Mouse (Mus musculus) cerebellum, adult 9-10 months (tissue): Measurements from ENCODE around the gene Fgd2.

ENCODE experiments used
- DNase-seq: peaks from one replicate; pipeline ENCODE4 v3.0.0; 2022

The Fgd2 gene

DNA sequence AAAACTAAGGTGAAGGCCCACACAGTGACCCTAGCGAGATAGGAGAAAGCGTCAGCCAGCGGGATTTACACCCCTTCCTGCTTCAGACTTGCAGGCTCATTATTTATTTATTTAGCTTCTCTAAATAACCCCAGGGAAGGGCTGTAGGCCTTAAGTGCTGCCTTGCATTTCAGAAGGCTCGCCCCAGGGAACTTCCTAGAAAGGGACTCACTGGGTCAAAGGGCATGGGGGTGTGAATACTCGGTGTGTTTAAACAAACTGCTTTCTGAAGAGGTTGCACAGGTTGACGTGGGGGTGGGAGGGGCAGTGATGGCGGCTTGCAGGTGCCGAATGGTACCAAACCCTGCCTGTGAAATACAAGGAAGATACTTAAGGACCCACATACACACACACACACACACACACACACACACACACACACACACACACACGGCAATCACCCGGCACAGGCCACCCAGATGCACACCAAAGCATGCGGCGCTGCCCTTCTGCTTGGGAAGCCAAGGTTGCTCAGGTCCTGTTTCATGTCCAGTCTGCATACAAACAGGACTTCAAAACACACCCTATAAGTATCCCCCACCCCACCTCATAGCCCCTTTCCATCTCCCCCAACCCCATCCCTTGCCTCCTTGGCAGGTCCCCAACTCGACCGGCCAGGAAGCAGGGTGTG is 38.7 kb downstream of the Fgd2 start:
- no peak for DNase-seq

DNA sequence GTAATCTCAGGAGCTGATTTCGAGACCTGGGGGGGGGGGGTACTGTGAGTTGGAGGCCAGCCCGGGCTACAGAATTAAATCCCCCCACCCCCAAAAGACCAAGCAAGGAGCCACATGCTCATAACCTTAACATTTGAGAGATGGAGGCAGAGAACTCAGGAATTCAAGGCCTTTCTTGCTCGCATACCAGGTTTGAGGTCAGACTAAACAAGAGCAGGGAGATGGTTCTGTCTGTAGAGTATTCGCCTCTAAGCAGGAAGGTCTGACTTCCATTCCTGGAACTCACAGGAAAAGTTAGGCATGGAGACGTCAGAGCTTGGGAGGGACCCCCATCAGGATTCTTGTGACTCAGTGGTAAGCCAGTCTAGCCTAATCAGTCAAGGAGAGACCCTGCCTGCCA is 39.3 kb downstream of the Fgd2 start:
- no peak for DNase-seq

DNA sequence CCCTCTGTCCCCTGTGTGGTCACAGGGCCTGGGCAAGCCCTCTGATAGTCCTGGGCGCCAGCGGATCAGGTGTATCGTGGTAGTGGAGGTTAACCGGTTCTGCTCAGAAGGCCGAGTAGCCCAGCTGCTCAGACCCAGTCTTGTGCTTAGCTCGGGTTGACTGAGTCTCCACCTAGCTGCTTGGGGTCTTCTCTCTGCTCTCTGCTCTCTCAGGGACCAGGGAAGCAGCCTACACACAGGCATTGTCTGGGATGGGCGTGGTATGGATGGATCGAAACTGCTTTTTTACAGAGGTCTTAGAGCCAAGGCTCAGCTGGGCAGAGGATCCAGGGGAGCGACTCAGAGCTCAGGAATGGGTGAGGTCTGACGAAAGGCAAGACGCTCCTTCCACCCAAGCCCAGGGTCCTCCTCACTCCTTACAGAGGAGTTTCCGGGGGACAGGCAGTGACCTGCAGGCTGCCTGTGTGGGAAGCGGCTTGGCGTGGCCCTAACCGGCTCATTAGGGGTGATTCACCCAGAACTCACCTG is 41.1 kb downstream of the Fgd2 start:
- DNase-seq: no peak

DNA sequence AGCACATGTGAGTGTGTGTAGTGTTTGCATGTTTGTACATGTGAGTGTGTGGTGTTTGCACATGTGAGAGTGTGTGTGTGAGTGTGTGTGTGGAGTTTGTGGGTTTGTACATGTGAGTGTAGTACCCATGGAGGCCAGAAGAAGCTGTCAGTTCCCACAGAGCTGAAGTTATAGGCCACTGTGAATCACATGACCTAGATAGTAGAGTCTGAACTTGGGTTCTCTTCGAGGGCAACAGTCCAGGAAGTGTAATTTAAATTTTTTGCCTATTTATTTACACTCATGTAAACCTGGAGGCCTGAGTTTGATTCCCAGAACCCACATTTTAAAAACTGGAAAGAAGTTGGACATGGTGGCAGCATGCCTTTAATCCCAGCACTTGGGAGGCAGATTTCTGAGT is 42.5 kb downstream of the Fgd2 start:
- no peak for DNase-seq

DNA sequence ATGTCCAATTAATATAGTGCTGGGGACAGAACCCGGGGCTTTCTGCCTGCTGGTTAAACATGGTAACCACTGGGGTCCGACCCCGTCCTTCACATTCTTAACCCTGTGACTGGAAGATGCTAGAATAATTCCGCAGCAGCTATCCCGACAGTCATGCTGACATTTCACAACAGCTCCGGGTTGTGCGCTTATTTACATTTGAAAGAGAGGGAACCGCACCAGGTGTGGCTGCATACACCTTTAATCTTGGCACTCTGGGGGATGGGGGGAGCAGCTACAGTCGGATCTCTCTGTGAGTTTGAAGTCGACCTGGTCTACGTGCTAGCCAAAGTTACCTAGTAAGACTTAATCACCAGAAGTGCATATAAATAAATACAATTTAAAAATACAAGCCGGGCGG is 44.8 kb downstream of the Fgd2 start:
- DNase-seq: no peak

DNA sequence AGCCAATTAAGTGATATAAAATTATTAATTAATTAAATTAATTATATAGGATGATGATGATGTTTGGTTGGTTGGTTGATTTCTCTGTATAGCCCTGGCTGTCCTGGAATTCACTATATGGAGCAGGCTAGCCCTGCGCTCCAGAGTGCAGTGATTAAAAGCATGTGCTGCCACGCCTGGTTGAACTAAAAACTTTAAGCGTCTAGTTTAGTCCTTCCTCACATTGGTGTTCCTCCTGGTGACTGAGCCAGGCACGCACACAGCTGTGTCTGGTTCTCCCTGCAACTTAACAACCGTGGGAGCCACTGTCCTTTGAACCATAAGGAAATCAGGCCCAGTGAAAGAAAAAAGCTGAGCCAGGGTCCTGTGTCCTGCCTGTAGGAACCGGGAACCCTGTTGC is 45.4 kb downstream of the Fgd2 start:
- no peak for DNase-seq

DNA sequence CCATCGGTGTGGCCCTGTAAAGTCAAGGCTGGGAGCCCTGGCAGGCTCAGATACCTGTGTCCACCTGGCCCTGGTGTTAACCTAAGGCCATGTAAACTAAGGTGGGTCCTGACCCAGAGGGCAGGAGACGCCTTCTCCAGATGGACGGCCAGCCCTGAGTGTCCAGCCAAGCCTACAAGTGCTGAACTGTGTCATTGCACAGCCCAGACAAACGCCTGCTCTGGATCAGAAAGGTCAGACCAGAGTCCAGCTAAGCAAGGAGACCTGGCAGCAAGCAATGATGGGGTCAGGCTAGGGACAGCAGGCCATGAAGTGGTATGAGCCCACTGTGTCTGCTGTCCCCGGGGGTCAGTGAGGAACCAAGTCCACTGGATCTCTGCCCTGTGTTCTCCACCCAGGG is 46.7 kb downstream of the Fgd2 start:
- no peak for DNase-seq

DNA sequence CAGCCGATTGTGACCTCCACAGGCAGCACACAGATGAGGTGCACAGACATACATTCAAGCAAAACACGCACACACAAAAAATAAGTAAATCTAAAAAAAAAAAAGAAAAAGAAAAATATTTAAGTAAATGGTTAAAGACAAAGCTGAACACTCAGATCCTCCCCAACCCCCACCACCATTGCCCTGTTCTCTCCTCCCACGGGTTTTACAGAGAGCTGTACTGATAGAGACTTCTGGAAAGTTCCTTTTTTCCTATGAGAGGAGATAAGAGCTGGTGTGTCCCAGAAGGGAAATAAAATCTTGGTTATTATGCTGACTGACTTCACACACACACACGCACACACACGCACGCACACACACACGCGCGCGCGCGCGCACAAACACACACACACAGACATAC is 47.6 kb downstream of the Fgd2 start:
- DNase-seq: no peak

DNA sequence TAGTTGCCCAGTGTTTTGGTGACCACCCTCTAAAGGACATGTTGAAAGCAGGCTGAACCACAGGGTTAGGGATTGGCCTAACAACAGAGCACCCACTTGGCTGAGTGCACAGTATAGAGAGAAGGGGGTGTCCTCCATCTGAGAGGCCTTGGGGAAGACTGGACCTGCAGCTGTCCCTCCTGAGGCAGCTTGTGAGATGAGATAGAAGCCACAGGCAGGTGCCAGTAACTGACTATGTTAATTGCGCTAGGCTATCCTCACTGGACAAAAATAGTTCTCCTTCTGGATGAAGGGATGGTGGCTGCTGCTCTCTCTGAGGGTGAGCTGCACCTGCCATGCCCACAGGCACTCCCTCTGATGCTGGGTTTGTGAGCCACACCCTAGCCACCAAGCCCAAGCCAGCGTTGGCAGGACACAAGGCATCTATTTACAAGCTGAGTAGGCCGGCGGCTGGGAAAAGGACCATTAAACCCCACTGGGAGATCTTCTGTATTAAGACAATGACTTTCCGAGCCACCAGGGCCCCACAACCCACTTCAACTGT is 49.2 kb downstream of the Fgd2 start:
- DNase-seq: no peak

DNA sequence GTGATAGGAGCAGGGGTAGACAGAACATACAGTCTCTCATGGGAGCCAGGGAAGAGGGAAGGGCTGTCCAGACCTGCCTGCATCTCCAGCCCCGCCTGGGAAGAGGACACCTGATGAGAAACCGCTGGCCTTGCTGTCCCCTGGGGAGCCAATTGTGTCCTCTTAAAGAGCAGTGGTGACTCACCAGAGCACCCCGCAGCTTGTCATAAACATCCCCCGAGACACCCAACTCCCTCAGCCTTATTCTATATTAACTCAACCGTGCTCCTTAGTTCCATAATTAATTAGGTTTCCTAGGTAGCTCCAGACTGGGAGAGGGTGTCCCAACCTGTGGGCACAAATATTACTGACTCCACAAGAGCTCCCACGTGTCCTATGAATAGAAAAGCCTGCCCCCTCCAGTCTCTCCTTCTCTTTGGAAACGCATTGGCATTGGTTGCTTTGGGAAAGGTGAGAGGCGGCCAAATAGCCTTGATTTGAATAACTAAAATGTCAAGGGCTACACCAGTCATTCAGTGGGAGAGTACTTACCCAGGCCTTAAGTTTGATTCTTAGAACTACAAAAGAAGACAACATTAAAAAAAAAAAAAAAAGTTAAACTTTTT is 51.2 kb downstream of the Fgd2 start:
- no peak for DNase-seq

DNA sequence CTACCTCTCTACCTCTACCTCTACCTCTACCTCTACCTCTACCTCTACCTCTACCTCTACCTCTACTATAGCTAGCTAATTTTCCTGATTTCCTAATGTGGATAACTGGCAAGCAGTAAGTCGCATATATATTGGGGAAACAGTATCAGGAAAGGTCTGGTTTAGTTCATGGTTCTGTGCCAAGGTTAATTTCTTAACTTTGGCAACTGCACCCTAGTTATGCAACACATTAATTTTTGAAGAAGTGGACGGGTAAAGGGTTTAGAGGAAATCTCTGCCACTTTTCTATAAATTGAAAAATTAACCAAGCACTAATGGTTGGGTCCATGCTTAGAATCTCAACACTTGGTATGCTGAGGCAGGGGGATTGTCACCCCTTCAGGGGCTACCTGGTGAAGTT is 53.9 kb downstream of the Fgd2 start:
- no peak for DNase-seq

DNA sequence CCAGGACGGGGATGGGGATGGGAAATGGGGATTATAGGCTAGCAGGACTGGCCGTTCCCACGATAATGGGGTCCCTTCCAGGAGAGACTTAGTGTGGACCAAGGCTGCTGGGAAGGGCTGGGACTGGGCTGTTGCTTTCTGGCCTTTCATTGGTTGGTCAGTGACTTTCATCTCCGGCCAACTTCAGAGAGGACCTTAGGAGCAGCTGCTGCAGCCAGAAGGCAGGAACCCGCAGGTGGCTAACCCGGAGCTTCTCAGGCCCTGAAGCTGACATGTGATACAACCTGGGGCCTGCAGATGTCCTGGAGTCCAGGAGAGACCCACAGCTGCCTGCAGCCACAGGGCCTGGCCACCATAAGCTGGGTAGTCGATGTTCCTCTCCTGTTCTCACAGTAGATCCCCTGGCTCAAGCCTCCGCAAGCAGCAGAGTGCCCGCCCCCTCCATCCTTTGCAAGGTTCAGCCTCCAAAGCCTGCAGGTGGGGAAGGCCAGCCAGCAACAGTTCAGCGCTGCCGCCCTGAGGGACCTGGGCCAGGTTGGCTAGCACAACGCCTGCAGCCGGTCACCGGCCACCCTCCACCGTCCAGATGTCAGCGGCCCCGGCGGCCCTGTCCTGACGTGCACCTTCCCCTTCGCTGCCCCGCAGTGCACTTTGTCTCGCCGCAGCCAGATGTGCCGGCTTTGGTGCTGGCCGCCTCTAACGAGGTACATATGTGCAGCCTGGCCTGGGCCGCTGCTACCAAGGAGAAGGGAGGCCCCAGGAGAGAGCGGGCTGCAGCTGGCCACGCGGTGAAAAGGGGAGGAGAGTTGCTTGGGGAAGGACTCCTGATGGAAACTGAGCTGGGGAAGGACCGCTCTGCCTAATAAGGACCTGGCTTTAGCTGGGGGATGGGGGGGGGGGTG is 55.3 kb downstream of the Fgd2 start:
- DNase-seq: no peak

DNA sequence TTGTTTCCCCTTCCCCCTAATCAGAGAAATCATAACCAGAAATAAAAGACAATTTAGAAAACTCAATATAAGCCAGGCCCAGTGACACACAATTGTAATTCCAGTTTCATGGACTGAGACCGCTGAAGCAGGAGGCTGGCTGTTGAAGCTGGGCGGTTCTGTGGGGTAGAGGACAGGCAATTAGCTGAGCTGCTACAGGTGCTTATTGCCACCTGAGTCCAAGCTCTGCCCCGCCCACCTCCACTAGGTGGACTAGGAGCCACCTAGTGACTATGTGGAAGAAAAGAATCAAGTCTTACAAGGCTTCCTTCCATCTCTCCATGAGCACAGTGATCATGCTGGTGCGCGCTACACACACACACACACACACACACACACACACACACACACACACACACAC is 56.0 kb downstream of the Fgd2 start:
- no peak for DNase-seq

DNA sequence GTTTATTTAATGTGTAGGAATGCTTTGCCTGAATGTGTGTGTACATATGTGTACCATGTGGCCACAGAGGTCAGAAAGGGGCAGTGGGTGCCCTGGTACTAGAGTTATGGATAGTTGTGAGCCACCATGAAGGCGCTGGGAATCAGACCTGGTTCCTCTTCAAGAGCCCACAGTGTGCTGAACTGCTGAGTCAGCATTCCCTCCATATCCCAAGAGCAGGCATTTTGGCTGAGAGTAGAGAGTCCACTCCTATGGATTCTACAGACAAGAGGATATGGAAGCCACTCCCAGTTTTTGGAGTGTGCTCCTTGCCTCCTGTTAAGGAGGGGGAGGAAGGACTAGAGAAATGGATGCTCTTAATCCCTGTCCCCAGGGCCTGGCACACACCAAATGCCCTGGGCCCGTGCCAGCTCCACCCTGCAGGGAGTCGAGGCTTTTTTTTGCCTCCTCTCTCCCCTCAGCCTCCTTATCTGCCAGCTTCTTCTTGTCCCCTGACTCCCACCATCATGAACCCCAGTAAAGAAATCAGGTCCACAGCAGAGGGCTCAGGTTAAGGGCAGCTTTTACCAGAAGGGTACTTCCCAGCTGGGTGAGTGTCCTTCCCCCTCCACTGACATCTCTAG is 58.2 kb downstream of the Fgd2 start:
- no peak for DNase-seq

DNA sequence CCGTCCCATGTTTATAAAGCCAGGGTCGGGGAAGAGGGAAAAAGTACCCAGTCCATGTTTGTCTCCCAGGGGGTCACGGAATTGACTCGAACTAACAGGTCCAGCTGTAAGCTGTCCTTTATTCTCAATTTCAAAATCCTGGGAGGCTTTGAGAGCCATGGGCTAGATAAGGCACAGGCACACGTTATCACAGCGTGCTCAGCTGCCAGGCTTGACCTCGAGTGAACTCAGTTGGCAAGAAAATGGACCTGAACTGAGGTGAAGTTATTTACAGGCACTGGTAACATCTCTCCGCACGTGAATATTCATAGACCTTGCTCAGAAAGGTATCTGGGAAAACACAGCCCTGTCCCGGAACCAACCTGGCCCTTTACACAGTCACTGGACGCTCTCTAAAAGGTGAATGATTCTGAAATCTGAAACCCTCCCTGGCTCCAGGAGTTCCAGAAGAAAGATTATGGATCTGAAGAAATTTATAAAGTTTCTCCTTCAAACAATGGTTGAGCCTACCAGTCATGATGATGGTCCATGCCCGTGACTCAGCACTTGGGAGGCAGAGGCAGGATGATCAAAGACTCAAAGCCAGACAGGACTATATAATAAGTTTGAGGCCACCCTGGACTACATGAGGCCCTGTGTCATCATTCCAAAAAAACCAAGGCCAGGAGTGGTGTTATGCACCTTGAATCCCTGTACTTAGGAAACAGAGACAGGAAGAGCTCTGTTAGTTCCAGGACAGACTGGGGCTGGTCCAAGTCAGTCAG is 59.4 kb downstream of the Fgd2 start:
- no peak for DNase-seq

DNA sequence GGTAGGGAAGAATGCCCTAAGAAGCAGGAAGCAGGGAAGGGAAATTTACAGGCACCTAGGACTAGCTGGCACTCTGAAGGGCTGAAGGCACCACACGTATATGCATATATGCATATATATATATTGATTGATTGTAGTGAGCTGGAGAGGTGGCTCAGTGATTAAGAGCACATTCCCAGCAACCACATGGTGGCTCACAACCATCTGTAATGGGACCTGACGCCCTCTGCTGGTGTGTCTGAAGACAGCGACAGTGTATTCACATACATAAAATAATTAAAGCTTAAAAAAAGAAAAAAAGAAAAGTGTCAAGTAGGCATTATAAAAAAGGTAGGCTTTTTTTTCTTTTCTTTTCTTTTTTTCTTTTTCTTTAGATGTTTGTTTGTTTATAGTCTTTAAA is 60.6 kb downstream of the Fgd2 start:
- no peak for DNase-seq

DNA sequence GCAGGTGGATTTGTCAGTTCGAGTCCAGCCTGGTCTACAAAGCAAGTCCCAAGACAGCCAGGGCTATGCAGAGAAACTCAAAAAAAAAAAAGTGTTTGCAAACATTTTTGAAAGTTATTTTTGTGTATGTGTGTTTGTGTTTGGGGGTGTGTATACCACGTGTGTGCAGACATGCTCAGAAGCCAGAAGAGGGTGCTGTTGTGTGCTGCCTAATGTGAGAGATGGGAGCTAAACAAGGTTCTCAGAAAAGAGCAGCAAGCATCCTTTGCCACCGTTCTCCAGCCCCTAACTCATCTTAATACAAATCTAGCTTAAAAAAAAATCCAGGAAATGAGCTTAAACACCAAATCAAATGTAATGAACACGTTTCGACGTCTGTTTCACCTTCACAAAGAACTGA is 61.6 kb downstream of the Fgd2 start:
- no peak for DNase-seq

DNA sequence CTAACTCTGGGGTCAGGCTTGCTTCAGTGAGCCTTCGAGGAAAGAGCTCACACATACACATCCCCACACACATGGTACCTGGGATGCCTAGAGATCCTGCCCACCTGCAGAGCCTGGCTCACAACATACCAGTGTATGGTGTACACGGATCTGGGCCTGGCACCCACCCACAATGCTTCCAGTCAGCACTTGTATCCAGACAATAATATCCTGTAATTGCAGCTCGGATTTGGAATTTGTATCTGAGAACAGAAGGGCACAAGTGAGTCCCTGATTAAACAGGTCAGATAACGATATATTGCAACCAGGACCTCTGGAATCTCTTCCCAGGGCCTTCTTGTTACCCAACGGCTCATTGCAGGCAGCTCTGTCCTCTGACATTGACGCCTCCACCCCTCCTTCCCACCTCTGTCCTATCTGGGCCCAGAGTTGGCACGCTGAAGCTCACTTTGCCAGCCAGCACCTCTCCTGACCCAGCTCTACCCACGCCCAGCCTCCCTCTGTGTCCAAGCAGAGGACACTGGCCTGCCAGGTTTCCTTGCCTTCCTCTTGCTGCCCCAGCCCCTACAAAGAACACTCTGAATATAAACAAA is 62.3 kb downstream of the Fgd2 start:
- no peak for DNase-seq

DNA sequence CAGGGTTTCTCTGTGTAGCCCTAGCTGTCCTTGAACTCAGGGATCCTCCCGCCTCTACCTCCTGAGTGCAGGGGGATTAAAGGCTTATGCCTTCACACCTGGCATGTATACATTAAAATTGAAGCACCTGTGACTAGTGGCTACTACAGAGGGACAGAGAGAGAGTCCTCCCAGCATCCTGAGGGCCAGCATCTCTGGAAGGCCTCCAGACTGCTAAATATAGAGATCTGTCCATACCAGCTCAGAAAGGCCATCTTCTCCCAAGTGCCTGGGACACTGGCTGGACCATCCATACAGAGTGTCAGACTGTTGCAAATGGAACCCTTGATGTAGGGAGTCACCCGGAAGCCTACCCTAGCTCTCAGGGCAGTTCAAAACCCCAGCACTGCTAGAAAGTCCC is 63.3 kb downstream of the Fgd2 start:
- no peak for DNase-seq

DNA sequence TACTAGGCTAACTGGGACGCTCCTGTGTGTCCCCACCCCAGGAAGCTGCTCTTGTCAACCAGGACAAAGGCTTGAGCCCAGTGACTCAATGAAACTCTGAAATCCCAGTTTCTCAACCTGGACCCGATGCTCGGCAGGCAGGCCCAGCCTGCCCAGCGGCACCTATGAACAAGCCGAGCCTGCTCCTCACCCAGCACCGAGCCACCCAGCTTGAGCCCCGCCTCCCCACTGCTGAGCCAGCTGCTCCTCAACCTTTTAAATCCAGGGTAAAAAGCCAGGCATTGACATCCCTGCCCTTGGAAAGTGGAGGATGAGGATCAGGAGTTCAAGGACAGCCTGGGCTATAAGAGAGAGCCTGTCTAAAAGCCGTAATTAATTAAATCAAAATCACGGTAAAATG is 64.6 kb downstream of the Fgd2 start:
- DNase-seq: no peak

DNA sequence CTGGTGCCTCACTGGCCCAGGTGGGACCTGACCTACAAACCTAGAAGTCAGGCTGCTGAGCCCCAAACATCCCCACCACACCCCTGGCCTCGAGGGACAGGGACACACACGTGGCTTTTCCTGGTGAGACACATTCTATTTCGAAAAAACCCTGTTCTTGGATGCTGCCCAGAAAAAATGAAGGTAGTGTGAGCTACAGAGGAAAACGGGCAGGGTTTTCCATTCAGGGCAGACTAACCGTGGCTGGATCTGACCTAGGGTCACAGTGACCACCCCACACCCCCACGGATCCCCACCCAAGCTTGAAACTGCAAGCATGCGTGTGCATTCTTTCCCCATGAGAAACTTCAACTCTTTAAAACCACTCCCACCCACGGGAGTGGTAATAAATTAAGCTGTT is 67.5 kb downstream of the Fgd2 start:
- no peak for DNase-seq

DNA sequence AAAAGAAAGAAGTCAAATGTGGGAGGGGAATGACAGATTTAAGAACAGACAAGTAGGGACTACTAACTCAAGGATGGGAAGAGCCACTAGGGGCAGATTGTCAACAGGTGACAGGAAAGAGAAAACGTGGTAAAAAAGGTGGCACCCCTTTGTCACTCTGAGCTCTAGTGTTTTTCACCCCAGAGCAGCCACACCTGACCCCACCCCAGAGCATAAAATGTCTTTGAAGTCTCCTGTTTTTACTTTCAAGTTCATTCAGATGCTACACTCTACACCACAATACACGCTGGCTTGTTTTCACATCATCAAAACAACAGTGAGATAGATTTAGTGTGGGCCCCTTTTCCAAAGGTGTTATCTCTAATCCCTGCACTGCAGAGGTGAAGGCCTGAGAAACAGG is 68.1 kb downstream of the Fgd2 start:
- DNase-seq: no peak
